Mouse (Mus musculus): ENCODE results near the gene Olfr658.

- no peak for TF ChIP-seq E2F4 (IDR thresholded peaks at IDR 0.05; ENCODE audit: insufficient read depth)
- TF ChIP-seq POLR2A (IDR thresholded peaks at IDR 0.05; ENCODE audit: insufficient read length, low read depth), result no peak
- TF ChIP-seq POLR2AphosphoS2 (IDR thresholded peaks at IDR 0.05; ENCODE audit: insufficient read length, low read depth), result no peak
- no peak for TF ChIP-seq CEBPB (IDR thresholded peaks at IDR 0.05; ENCODE audit: insufficient read depth, poor library complexity, severe bottlenecking)
- no peak for TF ChIP-seq MYOD1 (IDR thresholded peaks at IDR 0.05; ENCODE audit: control insufficient read depth in 1 of 3, insufficient read length in 2 of 3, low read depth in 2 of 3)
- TF ChIP-seq TCF12 (IDR thresholded peaks at IDR 0.05; ENCODE audit: insufficient read depth, poor library complexity, severe bottlenecking), result no peak
Observed at GRCm38 (mm10) chr7:104624494-104624893, 22.6 kb downstream of the Olfr658 start, which contains the start of gene Olfr657.

All from myocyte (in vitro differentiated cells).